Mouse (Mus musculus) erythroblast, embryonic 14.5 days (primary cell): ENCODE data around the gene Nr2f1. TPM values are rescaled to one million over a fixed set of nuclear protein-coding genes. Genes with fewer than 3 reads are reported as not detected.

ENCODE experiments used
- H3K27me3 ChIP-seq: 2 replicates; pipeline ENCODE4 v1.6.1; 2012; ENCODE audit warnings: inconsistent platforms; ENCODE audit not compliant: control insufficient read depth
- H3K36me3 ChIP-seq: 2 replicates; pipeline ENCODE4 v1.6.1; 2012; ENCODE audit warnings: mild to moderate bottlenecking, inconsistent platforms; ENCODE audit not compliant: control insufficient read depth
- H3K4me1 ChIP-seq: 2 replicates; pipeline ENCODE4 v1.6.1; 2012; ENCODE audit warnings: inconsistent platforms; ENCODE audit not compliant: control insufficient read depth
- H3K4me3 ChIP-seq: replicated peaks from 2 replicates; pipeline ENCODE3; 2012; ENCODE audit warnings: moderate library complexity, mild to moderate bottlenecking, inconsistent platforms
- H3K9me3 ChIP-seq: 2 replicates; pipeline ENCODE4 v1.6.1; 2012; ENCODE audit warnings: low read length, inconsistent platforms, mixed read lengths; ENCODE audit not compliant: control insufficient read depth
- GATA1 ChIP-seq: IDR thresholded peaks from 2 replicates; pipeline ENCODE4 v1.6.1; 2012; ENCODE audit warnings: low read length, inconsistent platforms, mixed read lengths
- TAL1 ChIP-seq: IDR thresholded peaks from 3 replicates; pipeline ENCODE4 v1.6.1; 2012; ENCODE audit warnings: low read length, inconsistent platforms, mixed read lengths
- polyA plus RNA-seq: library from polyadenylated mRNA; stranded (reverse); fragments of >175 nt; gene quantifications from 2 replicates; pipeline ENCODE4 v1.2.3, GENCODE M21; 2012

The Nr2f1 gene
- polyA plus RNA-seq, 1 experiment: not detected

GRCm38 (mm10) chr13:78162149-78162548 lies 37.4 kb downstream of the Nr2f1 start:
- TF ChIP-seq GATA1 (no peak), TAL1 (no peak)
- no peaks in the 10 kb centered on the region for H3K36me3 ChIP-seq
- H3K27me3 ChIP-seq: peaks cover 48% of the 10 kb centered on the region
- peaks cover 5% of the 10 kb centered on the region for H3K4me1 ChIP-seq
- H3K4me3 ChIP-seq: no peak overlapping the region
- no peaks in the 10 kb centered on the region; the same call in 1 of the 2 replicates for H3K9me3 ChIP-seq

GRCm38 (mm10) chr13:78157465-78157864 lies 42.1 kb downstream of the Nr2f1 start:
- no peaks in the 10 kb centered on the region for H3K36me3 ChIP-seq
- H3K27me3 ChIP-seq: peaks cover 10% of the 10 kb centered on the region
- no peak overlapping the region for H3K4me3 ChIP-seq
- no peaks in the 10 kb centered on the region for H3K9me3 ChIP-seq
- H3K4me1 ChIP-seq: no peaks in the 10 kb centered on the region
- TF ChIP-seq GATA1 (no peak), TAL1 (no peak)

Other genes starting within 250 kb of the Nr2f1 start
- 0.05 TPM in 1 of 2 replicates, not detected in the other for gene Pou5f2, start 174.9 kb downstream of the Nr2f1 start, polyA plus RNA-seq